Mouse (Mus musculus): ENCODE measurements around the gene Banp. TPM values are rescaled to one million over a fixed set of nuclear protein-coding genes. Genes with fewer than 3 reads are reported as not detected.

The Banp gene
- total and polyA plus RNA-seq, 2 experiments from 2014 or later = 22.8 to 59.7 TPM

- Histone ChIP-seq H3K9ac (replicated peaks; ENCODE audit: low read length) (no peak overlapping the region), H3K27me3 (ENCODE audit: insufficient read depth, low read length) (no peaks in the 10 kb centered on the region), H3K36me3 (ENCODE audit: insufficient read depth, low read length) (peaks cover 28% of the 10 kb centered on the region), H3K4me2 (ENCODE audit: low read depth, low read length) (no peak overlapping the region), H3K4me1 (ENCODE audit: insufficient read depth, low read length) (peaks cover 3% of the 10 kb centered on the region; the same call in 1 of the 2 replicates), H3K27ac (no peak overlapping the region), H3K9me3 (ENCODE audit: low read length) (no peaks in the 10 kb centered on the region), H3K4me3 (ENCODE audit: low read length) (no peak overlapping the region)
- ATAC-seq (no peak), DNase-seq (ENCODE audit: low spot score) (no peak)
- no peak for TF ChIP-seq CTCF (IDR thresholded peaks at IDR 0.05; ENCODE audit: low read depth)
- 88% methylated on average over 5 of the region's 5 CpGs for WGBS
Measured at GRCm38 (mm10) chr8:122010638-122011037, 61.1 kb downstream of the Banp start.

GRCm38 (mm10) chr8:122011066-122011588 lies 61.6 kb downstream of the Banp start:
- 50% methylated on average over 7 of the region's 7 CpGs for WGBS
- no peak overlapping the region for H3K4me3 ChIP-seq (ENCODE audit: low read length)
- H3K4me2 ChIP-seq (ENCODE audit: low read depth, low read length) = no peak overlapping the region
- TF ChIP-seq CTCF (IDR thresholded peaks at IDR 0.05; ENCODE audit: low read depth) = peak; percentile 38; the same call in 1 of the 2 replicates
- H3K27ac ChIP-seq = no peak overlapping the region
- no peaks in the 10 kb centered on the region for H3K27me3 ChIP-seq (ENCODE audit: insufficient read depth, low read length)
- no peak for DNase-seq (ENCODE audit: low spot score)
- no peaks in the 10 kb centered on the region for H3K9me3 ChIP-seq (ENCODE audit: low read length)
- ATAC-seq = no peak
- H3K36me3 ChIP-seq (ENCODE audit: insufficient read depth, low read length) = peaks cover 28% of the 10 kb centered on the region
- no peak overlapping the region for H3K9ac ChIP-seq (replicated peaks; ENCODE audit: low read length)
- peaks cover 3% of the 10 kb centered on the region; the same call in 1 of the 2 replicates for H3K4me1 ChIP-seq (ENCODE audit: insufficient read depth, low read length)

- H3K9me3 ChIP-seq (ENCODE audit: low read length) = no peaks in the 10 kb centered on the region
- H3K4me3 ChIP-seq (ENCODE audit: low read length) = no peak overlapping the region
- H3K9ac ChIP-seq (replicated peaks; ENCODE audit: low read length) = no peak overlapping the region
- no peaks in the 10 kb centered on the region for H3K27me3 ChIP-seq (ENCODE audit: insufficient read depth, low read length)
- peak; percentile 34; the same call in 1 of the 2 replicates for ATAC-seq
- peak; percentile 37 for DNase-seq (ENCODE audit: low spot score)
- no peak overlapping the region for H3K27ac ChIP-seq
- peaks cover 3% of the 10 kb centered on the region; the same call in 1 of the 2 replicates for H3K4me1 ChIP-seq (ENCODE audit: insufficient read depth, low read length)
- no peak overlapping the region for H3K4me2 ChIP-seq (ENCODE audit: low read depth, low read length)
- WGBS = 41% methylated on average over 3 of the region's 3 CpGs
- peaks cover under 1% of the 10 kb centered on the region for H3K36me3 ChIP-seq (ENCODE audit: insufficient read depth, low read length)
- no peak for TF ChIP-seq CTCF (IDR thresholded peaks at IDR 0.05; ENCODE audit: low read depth)
Measured at GRCm38 (mm10) chr8:122014606-122015005, 65.1 kb downstream of the Banp start.

- WGBS = 49% methylated on average over 22 of the region's 22 CpGs
- DNase-seq (ENCODE audit: low spot score) = peak; percentile 72
- H3K4me2 ChIP-seq (ENCODE audit: low read depth, low read length) = no peak overlapping the region
- H3K36me3 ChIP-seq (ENCODE audit: insufficient read depth, low read length) = no peaks in the 10 kb centered on the region; the same call in 1 of the 2 replicates
- no peak for TF ChIP-seq CTCF (IDR thresholded peaks at IDR 0.05; ENCODE audit: low read depth)
- no peak overlapping the region for H3K4me3 ChIP-seq (ENCODE audit: low read length)
- no peak for ATAC-seq
- no peaks in the 10 kb centered on the region for H3K27me3 ChIP-seq (ENCODE audit: insufficient read depth, low read length)
- H3K4me1 ChIP-seq (ENCODE audit: insufficient read depth, low read length) = peaks cover 13% of the 10 kb centered on the region
- H3K9ac ChIP-seq (replicated peaks; ENCODE audit: low read length) = no peak overlapping the region
- no peaks in the 10 kb centered on the region for H3K9me3 ChIP-seq (ENCODE audit: low read length)
- H3K27ac ChIP-seq = no peak overlapping the region
Measured at GRCm38 (mm10) chr8:122018046-122018831, 68.7 kb downstream of the Banp start.

- Histone ChIP-seq H3K9ac (replicated peaks; ENCODE audit: low read length) (no peak overlapping the region), H3K4me3 (ENCODE audit: low read length) (no peak overlapping the region), H3K36me3 (ENCODE audit: insufficient read depth, low read length) (peaks cover 4% of the 10 kb centered on the region; the same call in 1 of the 2 replicates), H3K27me3 (ENCODE audit: insufficient read depth, low read length) (no peaks in the 10 kb centered on the region), H3K27ac (no peak overlapping the region), H3K4me1 (ENCODE audit: insufficient read depth, low read length) (peaks cover 13% of the 10 kb centered on the region), H3K9me3 (ENCODE audit: low read length) (no peaks in the 10 kb centered on the region), H3K4me2 (ENCODE audit: low read depth, low read length) (no peak overlapping the region)
- ATAC-seq (no peak), DNase-seq (ENCODE audit: low spot score) (no peak)
- 100% methylated on average over 1 of the region's 1 CpGs for WGBS
- TF ChIP-seq CTCF (IDR thresholded peaks at IDR 0.05; ENCODE audit: low read depth) = no peak
Measured at GRCm38 (mm10) chr8:122019162-122019561, 69.6 kb downstream of the Banp start.

GRCm38 (mm10) chr8:122020050-122020771 lies 70.7 kb downstream of the Banp start:
- Histone ChIP-seq H3K36me3 (ENCODE audit: insufficient read depth, low read length) (peaks cover 10% of the 10 kb centered on the region; the same call in 1 of the 2 replicates), H3K4me3 (ENCODE audit: low read length) (no peak overlapping the region), H3K9me3 (ENCODE audit: low read length) (no peaks in the 10 kb centered on the region), H3K9ac (replicated peaks; ENCODE audit: low read length) (no peak overlapping the region), H3K27ac (no peak overlapping the region), H3K27me3 (ENCODE audit: insufficient read depth, low read length) (no peaks in the 10 kb centered on the region), H3K4me2 (ENCODE audit: low read depth, low read length) (no peak overlapping the region), H3K4me1 (ENCODE audit: insufficient read depth, low read length) (peaks cover 9% of the 10 kb centered on the region; the same call in 1 of the 2 replicates)
- DNase-seq (ENCODE audit: low spot score) = no peak
- WGBS = 83% methylated on average over 8 of the region's 8 CpGs
- no peak for ATAC-seq
- TF ChIP-seq CTCF (IDR thresholded peaks at IDR 0.05; ENCODE audit: low read depth) = no peak
